Mouse (Mus musculus): ENCODE measurements at regions not wholly inside any gene's neighbourhood (a gene's known extent, or its start where the extent isn't known, plus 50 kb on each side); places are given as distances from the start of the nearest gene placed in this dataset.

GRCm38 (mm10) chr13:90510479-90510878, 394.7 kb downstream of the Atp6ap1l start:
- no peaks in the 10 kb centered on the region for H3K4me1 ChIP-seq (ENCODE audit: control insufficient read depth, insufficient read depth, low read length)
- H3K4me3 ChIP-seq (ENCODE audit: low read depth, low read length), result no peak overlapping the region
- no peak overlapping the region for H3K9ac ChIP-seq (ENCODE audit: low read depth, poor library complexity, severe bottlenecking)
- TF ChIP-seq EP300 (IDR thresholded peaks at IDR 0.05; ENCODE audit: insufficient read depth, low read depth, low read length), result no peak
- TF ChIP-seq POLR2A (IDR thresholded peaks at IDR 0.05; ENCODE audit: insufficient read depth, low read length), result no peak
- TF ChIP-seq CTCF (IDR thresholded peaks at IDR 0.05; ENCODE audit: low read depth, low read length), result no peak
- H3K36me3 ChIP-seq (ENCODE audit: control insufficient read depth, insufficient read depth, low read length, poor library complexity, severe bottlenecking), result no peaks in the 10 kb centered on the region
- no peak overlapping the region for H3K27ac ChIP-seq (ENCODE audit: insufficient read depth, low read length)
- H3K27me3 ChIP-seq (ENCODE audit: control insufficient read depth, insufficient read depth, low read length, poor library complexity, severe bottlenecking), result no peaks in the 10 kb centered on the region
- no peaks in the 10 kb centered on the region for H3K9me3 ChIP-seq (replicated peaks; ENCODE audit: control insufficient read depth, insufficient read depth, low read length, poor library complexity, severe bottlenecking)

- Histone ChIP-seq H3K9me3 (replicated peaks; ENCODE audit: control insufficient read depth, insufficient read depth, low read length, poor library complexity, severe bottlenecking) (no peaks in the 10 kb centered on the region), H3K4me1 (ENCODE audit: control insufficient read depth, insufficient read depth, low read length) (no peaks in the 10 kb centered on the region), H3K9ac (ENCODE audit: low read depth, poor library complexity, severe bottlenecking) (no peak overlapping the region), H3K27ac (ENCODE audit: insufficient read depth, low read length) (no peak overlapping the region), H3K36me3 (ENCODE audit: control insufficient read depth, insufficient read depth, low read length, poor library complexity, severe bottlenecking) (no peaks in the 10 kb centered on the region), H3K27me3 (ENCODE audit: control insufficient read depth, insufficient read depth, low read length, poor library complexity, severe bottlenecking) (no peaks in the 10 kb centered on the region), H3K4me3 (ENCODE audit: low read depth, low read length) (no peak overlapping the region)
- TF ChIP-seq CTCF (IDR thresholded peaks at IDR 0.05; ENCODE audit: low read depth, low read length) (no peak), EP300 (IDR thresholded peaks at IDR 0.05; ENCODE audit: insufficient read depth, low read depth, low read length) (no peak), POLR2A (IDR thresholded peaks at IDR 0.05; ENCODE audit: insufficient read depth, low read length) (no peak)
These were observed 402.0 kb downstream of the Atp6ap1l start for GRCm38 (mm10) chr13:90503188-90503587.

GRCm38 (mm10) chr13:90502141-90502540, 403.0 kb downstream of the Atp6ap1l start:
- no peaks in the 10 kb centered on the region for H3K4me1 ChIP-seq (ENCODE audit: control insufficient read depth, insufficient read depth, low read length)
- H3K27me3 ChIP-seq (ENCODE audit: control insufficient read depth, insufficient read depth, low read length, poor library complexity, severe bottlenecking), result no peaks in the 10 kb centered on the region
- H3K4me3 ChIP-seq (ENCODE audit: low read depth, low read length), result no peak overlapping the region
- H3K27ac ChIP-seq (ENCODE audit: insufficient read depth, low read length), result no peak overlapping the region
- no peak overlapping the region for H3K9ac ChIP-seq (ENCODE audit: low read depth, poor library complexity, severe bottlenecking)
- TF ChIP-seq POLR2A (IDR thresholded peaks at IDR 0.05; ENCODE audit: insufficient read depth, low read length) (no peak), CTCF (IDR thresholded peaks at IDR 0.05; ENCODE audit: low read depth, low read length) (no peak), EP300 (IDR thresholded peaks at IDR 0.05; ENCODE audit: insufficient read depth, low read depth, low read length) (no peak)
- H3K36me3 ChIP-seq (ENCODE audit: control insufficient read depth, insufficient read depth, low read length, poor library complexity, severe bottlenecking), result no peaks in the 10 kb centered on the region
- H3K9me3 ChIP-seq (replicated peaks; ENCODE audit: control insufficient read depth, insufficient read depth, low read length, poor library complexity, severe bottlenecking), result no peaks in the 10 kb centered on the region

GRCm38 (mm10) chr13:90498978-90499377, 406.2 kb downstream of the Atp6ap1l start:
- Histone ChIP-seq H3K36me3 (ENCODE audit: control insufficient read depth, insufficient read depth, low read length, poor library complexity, severe bottlenecking) (no peaks in the 10 kb centered on the region), H3K4me1 (ENCODE audit: control insufficient read depth, insufficient read depth, low read length) (no peaks in the 10 kb centered on the region), H3K27ac (ENCODE audit: insufficient read depth, low read length) (no peak overlapping the region), H3K4me3 (ENCODE audit: low read depth, low read length) (no peak overlapping the region), H3K9me3 (replicated peaks; ENCODE audit: control insufficient read depth, insufficient read depth, low read length, poor library complexity, severe bottlenecking) (no peaks in the 10 kb centered on the region), H3K9ac (ENCODE audit: low read depth, poor library complexity, severe bottlenecking) (no peak overlapping the region), H3K27me3 (ENCODE audit: control insufficient read depth, insufficient read depth, low read length, poor library complexity, severe bottlenecking) (no peaks in the 10 kb centered on the region)
- TF ChIP-seq CTCF (IDR thresholded peaks at IDR 0.05; ENCODE audit: low read depth, low read length), result no peak
- no peak for TF ChIP-seq POLR2A (IDR thresholded peaks at IDR 0.05; ENCODE audit: insufficient read depth, low read length)
- TF ChIP-seq EP300 (IDR thresholded peaks at IDR 0.05; ENCODE audit: insufficient read depth, low read depth, low read length), result no peak

GRCm38 (mm10) chr13:90497573-90497972, 407.6 kb downstream of the Atp6ap1l start:
- Histone ChIP-seq H3K27ac (ENCODE audit: insufficient read depth, low read length) (no peak overlapping the region), H3K36me3 (ENCODE audit: control insufficient read depth, insufficient read depth, low read length, poor library complexity, severe bottlenecking) (no peaks in the 10 kb centered on the region), H3K27me3 (ENCODE audit: control insufficient read depth, insufficient read depth, low read length, poor library complexity, severe bottlenecking) (no peaks in the 10 kb centered on the region), H3K9ac (ENCODE audit: low read depth, poor library complexity, severe bottlenecking) (no peak overlapping the region), H3K9me3 (replicated peaks; ENCODE audit: control insufficient read depth, insufficient read depth, low read length, poor library complexity, severe bottlenecking) (no peaks in the 10 kb centered on the region), H3K4me3 (ENCODE audit: low read depth, low read length) (no peak overlapping the region), H3K4me1 (ENCODE audit: control insufficient read depth, insufficient read depth, low read length) (no peaks in the 10 kb centered on the region)
- TF ChIP-seq EP300 (IDR thresholded peaks at IDR 0.05; ENCODE audit: insufficient read depth, low read depth, low read length), result no peak
- TF ChIP-seq POLR2A (IDR thresholded peaks at IDR 0.05; ENCODE audit: insufficient read depth, low read length), result no peak
- TF ChIP-seq CTCF (IDR thresholded peaks at IDR 0.05; ENCODE audit: low read depth, low read length), result no peak

- no peak overlapping the region for H3K9ac ChIP-seq (ENCODE audit: low read depth, poor library complexity, severe bottlenecking)
- no peaks in the 10 kb centered on the region for H3K36me3 ChIP-seq (ENCODE audit: control insufficient read depth, insufficient read depth, low read length, poor library complexity, severe bottlenecking)
- no peaks in the 10 kb centered on the region for H3K9me3 ChIP-seq (replicated peaks; ENCODE audit: control insufficient read depth, insufficient read depth, low read length, poor library complexity, severe bottlenecking)
- H3K27ac ChIP-seq (ENCODE audit: insufficient read depth, low read length), result no peak overlapping the region
- H3K4me3 ChIP-seq (ENCODE audit: low read depth, low read length), result no peak overlapping the region
- H3K27me3 ChIP-seq (ENCODE audit: control insufficient read depth, insufficient read depth, low read length, poor library complexity, severe bottlenecking), result no peaks in the 10 kb centered on the region
- no peak for TF ChIP-seq CTCF (IDR thresholded peaks at IDR 0.05; ENCODE audit: low read depth, low read length)
- TF ChIP-seq POLR2A (IDR thresholded peaks at IDR 0.05; ENCODE audit: insufficient read depth, low read length), result no peak
- no peak for TF ChIP-seq EP300 (IDR thresholded peaks at IDR 0.05; ENCODE audit: insufficient read depth, low read depth, low read length)
- H3K4me1 ChIP-seq (ENCODE audit: control insufficient read depth, insufficient read depth, low read length), result no peaks in the 10 kb centered on the region
These were observed 404.3 kb upstream of the Xrcc4 start for GRCm38 (mm10) chr13:90493696-90494095.
